In the genomic region with DNA sequence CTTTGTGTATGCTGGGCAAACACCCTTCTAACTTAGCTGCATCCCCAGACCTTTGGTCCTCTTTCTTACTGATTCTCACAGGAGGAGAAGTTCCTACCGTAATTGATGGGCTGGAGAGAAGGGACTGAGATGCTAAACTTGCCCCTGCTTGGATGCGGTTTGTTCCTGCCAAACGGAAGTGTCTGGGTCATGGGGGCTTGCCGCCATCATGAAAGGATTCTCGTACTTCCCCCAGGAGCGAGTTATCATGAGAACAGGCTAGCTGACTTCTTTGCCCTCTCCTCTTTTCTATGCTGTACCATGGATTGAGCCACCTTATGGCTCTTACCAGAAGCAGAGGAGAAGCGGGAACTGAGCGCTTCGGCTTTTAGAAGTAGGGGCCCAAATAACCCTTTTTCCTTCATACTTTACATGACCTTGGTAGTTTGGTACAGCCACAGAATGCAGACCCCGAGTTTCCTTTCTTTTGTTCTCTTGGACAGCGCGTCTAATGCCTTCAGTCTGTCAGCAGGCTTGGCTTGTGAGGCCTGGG, we compare ENCODE assay signal across 14 mouse cellular contexts. TPM values are rescaled to one million over a fixed set of nuclear protein-coding genes. Genes with fewer than 3 reads are reported as not detected.
DNase-seq lines count a peak whose midpoint lies in the region; ATAC-seq and TF ChIP-seq lines count a peak whose summit lies in the region.
"Had no signal": no experiment of that assay in that cellular context is flagged by ENCODE, and none has a peak within 500 bp of the region (broad histone marks: within the 10 kb centered on the region; RNA-seq: fewer than 3 reads in every experiment).

No protein-coding gene starts in this region.

- H3K4me1 ChIP-seq in liver, embryonic 15.5 days (replicated peaks), result no peaks in the 10 kb centered on the region
- H3K4me1 ChIP-seq in spleen, adult 2 months (ENCODE audit: control insufficient read depth, insufficient read depth, insufficient read length), result peaks cover 5% of the 10 kb centered on the region; the same call in 1 of the 2 replicates
- H3K4me1 ChIP-seq in bone marrow macrophage, adult 2 months (ENCODE audit: control insufficient read depth, insufficient read depth, low read length), result peaks cover 16% of the 10 kb centered on the region
- peaks cover 5% of the 10 kb centered on the region; the same call in 1 of the 2 replicates for H3K4me1 ChIP-seq in small intestine, adult 2 months (ENCODE audit: control insufficient read depth, insufficient read depth, insufficient read length, low read length)
- H3K4me1 ChIP-seq: forebrain, embryonic 15.5 days had no signal

- H3K4me2 ChIP-seq in liver, embryonic 15.5 days, result no peak overlapping the region
- H3K4me2 ChIP-seq: forebrain, embryonic 15.5 days; limb, embryonic 13.5 days had no signal

- 0 out of 2 replicates have a peak overlapping the region, but pooled peaks have one; percentile 6 for H3K27ac ChIP-seq in liver, embryonic 15.5 days (replicated peaks)
- H3K27ac ChIP-seq in spleen, adult 2 months (ENCODE audit: insufficient read depth, low read length), result peak overlapping the region; percentile 63
- H3K27ac ChIP-seq in bone marrow macrophage, adult 2 months (ENCODE audit: insufficient read depth, low read depth, low read length), result peak overlapping the region; percentile 86
- H3K27ac ChIP-seq in small intestine, adult 2 months (ENCODE audit: insufficient read depth, low read depth, low read length), result peak overlapping the region; percentile 55
- H3K27ac ChIP-seq: forebrain, embryonic 15.5 days; heart, adult 2 months; hindbrain, postnatal 0 days; limb, embryonic 13.5 days had no signal

- no peak for TF ChIP-seq POLR2A in spleen, adult 2 months (IDR thresholded peaks at IDR 0.05; ENCODE audit: low read depth, low read length)
- TF ChIP-seq POLR2A in bone marrow macrophage, adult 2 months (IDR thresholded peaks at IDR 0.05; ENCODE audit: borderline replicate concordance, low read depth, low read length), result no peak
- no peak for TF ChIP-seq POLR2A in small intestine, adult 2 months (IDR thresholded peaks at IDR 0.05; ENCODE audit: low read depth, low read length)

- 73% methylated on average over 12 of the region's 12 CpGs for WGBS in liver, embryonic 15.5 days (ENCODE audit: insufficient replicate concordance)
- 86% methylated on average over 12 of the region's 12 CpGs for WGBS in spleen, adult 2 months
- 86% methylated on average over 12 of the region's 12 CpGs for WGBS in small intestine, adult 2 months

- TF ChIP-seq CTCF in spleen, adult 2 months (IDR thresholded peaks at IDR 0.05; ENCODE audit: extremely low read depth, insufficient read depth, insufficient read length, insufficient replicate concordance), result no peak
- no peak for TF ChIP-seq CTCF in bone marrow macrophage, adult 2 months (IDR thresholded peaks at IDR 0.05; ENCODE audit: low read depth, low read length)
- TF ChIP-seq CTCF in small intestine, adult 2 months (IDR thresholded peaks at IDR 0.05; ENCODE audit: extremely low read depth, insufficient read length, insufficient replicate concordance, low read depth, low read length), result no peak

- H3K36me3 ChIP-seq in liver, embryonic 15.5 days (replicated peaks), result no peaks in the 10 kb centered on the region
- H3K36me3 ChIP-seq in spleen, adult 2 months (ENCODE audit: control insufficient read depth, insufficient read depth, low read length), result no peaks in the 10 kb centered on the region
- H3K36me3 ChIP-seq in small intestine, adult 2 months (ENCODE audit: control insufficient read depth, insufficient read depth, low read length), result no peaks in the 10 kb centered on the region
- H3K36me3 ChIP-seq: forebrain, embryonic 15.5 days; limb, embryonic 13.5 days had no signal

- no peak overlapping the region for H3K4me3 ChIP-seq in liver, embryonic 15.5 days (replicated peaks)
- H3K4me3 ChIP-seq in spleen, adult 2 months (ENCODE audit: extremely low read depth, insufficient read depth, insufficient read length), result no peak overlapping the region
- H3K4me3 ChIP-seq in bone marrow macrophage, adult 2 months (ENCODE audit: insufficient read depth, low read length), result peak overlapping the region; percentile 13; the same call in 1 of the 2 replicates
- H3K4me3 ChIP-seq in small intestine, adult 2 months (ENCODE audit: low read depth, low read length), result no peak overlapping the region
- H3K4me3 ChIP-seq: forebrain, embryonic 15.5 days; heart, adult 2 months; limb, embryonic 13.5 days had no signal

- no peak for ATAC-seq in liver, embryonic 15.5 days (ENCODE audit: insufficient read depth)
- ATAC-seq: forebrain, embryonic 15.5 days; hindbrain, postnatal 0 days; midbrain, embryonic 16.5 days had no signal

- H3K9me3 ChIP-seq in liver, embryonic 15.5 days (replicated peaks), result no peaks in the 10 kb centered on the region
- H3K9me3 ChIP-seq: forebrain, embryonic 15.5 days; limb, embryonic 13.5 days had no signal

- no peak overlapping the region for H3K9ac ChIP-seq in liver, embryonic 15.5 days
- H3K9ac ChIP-seq: forebrain, embryonic 15.5 days; limb, embryonic 13.5 days had no signal

- no peaks in the 10 kb centered on the region for H3K27me3 ChIP-seq in liver, embryonic 15.5 days
- no peaks in the 10 kb centered on the region for H3K27me3 ChIP-seq in spleen, adult 2 months (ENCODE audit: control insufficient read depth, insufficient read depth, low read length)
- H3K27me3 ChIP-seq in small intestine, adult 2 months (ENCODE audit: control insufficient read depth, insufficient read depth, low read length), result no peaks in the 10 kb centered on the region
- H3K27me3 ChIP-seq: forebrain, embryonic 15.5 days; limb, embryonic 13.5 days had no signal

- no peak for DNase-seq in liver
- no peak for DNase-seq in spleen, adult 2 months (ENCODE audit: low read depth in 1 of 2, low spot score in 2 of 2)
- no peak for DNase-seq in spleen, postnatal 10 days (ENCODE audit: low spot score in 2 of 2)
- DNase-seq in urinary bladder, postnatal 4 days (ENCODE audit: low spot score in 2 of 2), result no peak
- DNase-seq: cerebellum, postnatal 25 days; heart, postnatal 10 days had no signal

RNA-seq across cellular contexts. Expression of gene Capzb, which starts 22.9 kb away (rescaled TPM):
- 148 and 153 TPM in 2 replicates for polyA plus RNA-seq in liver, embryonic 15.5 days (2015; fragmentation: Nextera tagmentation; extraction: Ambion mirVana)
- polyA plus RNA-seq in spleen, adult 2 months (2012; rRNA removed), result 130 and 160 TPM in 2 replicates
- 483 and 496 TPM in 2 replicates for polyA plus RNA-seq in bone marrow macrophage, adult 2 months (2012; ENCODE audit: insufficient read depth, insufficient read length, missing spikeins)
- polyA plus RNA-seq in small intestine, adult 2 months (2012; rRNA removed), result 159 and 390 TPM in 2 replicates

RNA-seq across cellular contexts. Expression of gene Minos1, which starts 38.9 kb away (rescaled TPM):
- 228 and 290 TPM in 2 replicates for polyA plus RNA-seq in liver, embryonic 15.5 days (2015; fragmentation: Nextera tagmentation; extraction: Ambion mirVana)
- 17.8 and 18.0 TPM in 2 replicates for polyA plus RNA-seq in spleen, adult 2 months (2012; rRNA removed)
- polyA plus RNA-seq in bone marrow macrophage, adult 2 months (2012; ENCODE audit: insufficient read depth, insufficient read length, missing spikeins), result 151 and 166 TPM in 2 replicates
- 15.4 and 29.4 TPM in 2 replicates for polyA plus RNA-seq in small intestine, adult 2 months (2012; rRNA removed)

Comparison
In these comparisons a context has a peak if more than half of its experiments do, and no peak if none do; other contexts are left out.
1. H3K27ac ChIP-seq: peak in every context shown above with its lines; median percentile 86 in bone marrow macrophage, adult 2 months; 63 in spleen, adult 2 months; 55 in small intestine, adult 2 months; 6 in liver, embryonic 15.5 days.